Mouse (Mus musculus) brain, adult 2 months (tissue): ENCODE results near the gene Agr2.

ENCODE experiments used
- DNase-seq: peaks from one replicate; pipeline ENCODE4 v3.0.0; 2011; ENCODE audit warnings: low read depth, low spot score

The Agr2 gene

GRCm38 (mm10) chr12:35992711-35993110, at the start of gene Agr2:
Gene Agr2, plus strand, starts transcription at chr12:35992907.
- DNase-seq, result no peak

- DNase-seq, result peak; percentile 12
Measured at GRCm38 (mm10) chr12:35951757-35952156, 41.0 kb upstream of the Agr2 start.

- DNase-seq, result peak; percentile 12
Measured at GRCm38 (mm10) chr12:35957235-35957634, 35.5 kb upstream of the Agr2 start.

- DNase-seq, result no peak
Measured at GRCm38 (mm10) chr12:35966098-35966767, 26.5 kb upstream of the Agr2 start.

- no peak for DNase-seq
Measured at GRCm38 (mm10) chr12:35966768-35967141, 26.0 kb upstream of the Agr2 start.

- DNase-seq, result no peak
Measured at GRCm38 (mm10) chr12:35975898-35976297, 16.8 kb upstream of the Agr2 start.

GRCm38 (mm10) chr12:35977633-35978246, 15.0 kb upstream of the Agr2 start:
- peak; percentile 6 for DNase-seq

- no peak for DNase-seq
Measured at GRCm38 (mm10) chr12:35979625-35980024, 13.1 kb upstream of the Agr2 start.

- DNase-seq, result peak; percentile 17
Measured at GRCm38 (mm10) chr12:35981732-35982360, 10.9 kb upstream of the Agr2 start.

- no peak for DNase-seq
Measured at GRCm38 (mm10) chr12:35983472-35983871, 9.2 kb upstream of the Agr2 start.

GRCm38 (mm10) chr12:35984743-35985142, 8.0 kb upstream of the Agr2 start:
- DNase-seq, result no peak

- DNase-seq, result no peak
Measured at GRCm38 (mm10) chr12:35993583-35993982, 876 bp downstream of the Agr2 start.

GRCm38 (mm10) chr12:35994098-35994497, 1.4 kb downstream of the Agr2 start:
- DNase-seq, result no peak

- DNase-seq, result peak; percentile 64
Measured at GRCm38 (mm10) chr12:35995799-35996198, 3.1 kb downstream of the Agr2 start.

- no peak for DNase-seq
Measured at GRCm38 (mm10) chr12:36004714-36005113, 12.0 kb downstream of the Agr2 start.

- DNase-seq, result no peak
Measured at GRCm38 (mm10) chr12:36007581-36007980, 14.9 kb downstream of the Agr2 start.

- DNase-seq, result no peak
Measured at GRCm38 (mm10) chr12:36008364-36009047, 15.8 kb downstream of the Agr2 start.

GRCm38 (mm10) chr12:36013216-36013910, 20.7 kb downstream of the Agr2 start:
- peak; percentile 59 for DNase-seq

- peak; percentile 36 for DNase-seq
Measured at GRCm38 (mm10) chr12:36017791-36018190, 25.1 kb downstream of the Agr2 start.

GRCm38 (mm10) chr12:36019572-36019971, 26.9 kb downstream of the Agr2 start:
- no peak for DNase-seq

GRCm38 (mm10) chr12:36020081-36020480, 27.4 kb downstream of the Agr2 start:
- DNase-seq, result no peak

GRCm38 (mm10) chr12:36020710-36021109, 28.0 kb downstream of the Agr2 start:
- DNase-seq, result no peak
